Mouse (Mus musculus): ENCODE results near the gene Rps27a.
A peak's percentile ranks its signal among the peaks of the same experiment; 100 is the strongest.

- TF ChIP-seq CTCF (IDR thresholded peaks at IDR 0.05 in 2 of 3, conservative IDR thresholded peaks at IDR 0.05 in 1 of 3; ENCODE audit: control insufficient read depth in 1 of 3, insufficient read depth in 1 of 3, low read depth in 2 of 3, low read length in 3 of 3, poor library complexity in 1 of 3, severe bottlenecking in 1 of 3): no peak
- no peak for TF ChIP-seq EP300 (IDR thresholded peaks at IDR 0.05; ENCODE audit: low read depth in 1 of 2, low read length in 2 of 2)
- TF ChIP-seq SIN3A (IDR thresholded peaks at IDR 0.05; ENCODE audit: low read length): no peak
- peak; percentile 41 for TF ChIP-seq ZMIZ1 (IDR thresholded peaks at IDR 0.05; ENCODE audit: low read depth, low read length)
- TF ChIP-seq POLR2A (IDR thresholded peaks at IDR 0.05; ENCODE audit: control insufficient read depth in 1 of 2, insufficient read depth in 1 of 2, low read depth in 1 of 2, low read length in 2 of 2, poor library complexity in 1 of 2): peak in 1 of 2 experiments; percentile 17; a peak in 1 of 4 replicates
- no peak for TF ChIP-seq TBP (IDR thresholded peaks at IDR 0.05; ENCODE audit: low read depth, low read length)
These were observed 3.5 kb downstream of the Rps27a start for GRCm38 (mm10) chr11:29544225-29544945.
